In the genomic region with DNA sequence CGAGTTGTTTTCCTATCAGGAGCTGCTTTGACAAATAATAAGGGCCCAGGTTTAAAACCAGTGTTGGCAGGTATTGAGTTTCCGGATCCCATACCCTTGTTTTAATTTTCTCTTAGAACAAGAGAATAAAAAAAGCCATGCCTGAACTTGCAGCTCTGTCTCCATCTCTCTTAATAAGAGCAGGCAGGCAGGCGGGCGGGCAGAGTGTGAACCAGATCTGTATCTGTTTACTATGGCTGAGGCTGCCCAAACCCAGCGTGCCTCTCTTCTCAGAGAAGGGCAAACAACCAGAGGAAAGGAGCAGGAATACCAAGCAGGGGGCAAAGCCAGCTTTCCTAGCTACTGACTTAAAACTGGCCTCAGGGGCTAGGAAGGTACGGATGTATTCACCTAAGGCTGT, we compare ENCODE assay signal across 12 mouse cellular contexts. TPM values are rescaled to one million over a fixed set of nuclear protein-coding genes. Genes with fewer than 3 reads are reported as not detected.
DNase-seq lines count a peak whose midpoint lies in the region; ATAC-seq and TF ChIP-seq lines count a peak whose summit lies in the region.
"Had no signal": no experiment of that assay in that cellular context is flagged by ENCODE, and none has a peak within 500 bp of the region (broad histone marks: within the 10 kb centered on the region; RNA-seq: fewer than 3 reads in every experiment).

No protein-coding gene starts in this region.

- H3K36me3 ChIP-seq in heart, embryonic 13.5 days = no peaks in the 10 kb centered on the region
- no peaks in the 10 kb centered on the region for H3K36me3 ChIP-seq in lung, embryonic 14.5 days (ENCODE audit: insufficient read depth)
- no peaks in the 10 kb centered on the region for H3K36me3 ChIP-seq in intestine, embryonic 14.5 days (ENCODE audit: control insufficient read depth, insufficient read depth, low read length)
- no peaks in the 10 kb centered on the region for H3K36me3 ChIP-seq in stomach, embryonic 14.5 days (ENCODE audit: control insufficient read depth, insufficient read depth, low read length)
- H3K36me3 ChIP-seq: heart, embryonic 15.5 days; limb, embryonic 13.5 days had no signal

- H3K9ac ChIP-seq in heart, embryonic 13.5 days = peak overlapping the region; percentile 47
- H3K9ac ChIP-seq in lung, embryonic 14.5 days = 0 out of 2 replicates have a peak overlapping the region, but pooled peaks have one; percentile 17
- no peak overlapping the region; the same call in 1 of the 2 replicates for H3K9ac ChIP-seq in intestine, embryonic 14.5 days (ENCODE audit: low read length)
- no peak overlapping the region for H3K9ac ChIP-seq in stomach, embryonic 14.5 days (replicated peaks; ENCODE audit: low read depth, low read length)
- H3K9ac ChIP-seq: heart, embryonic 15.5 days; limb, embryonic 13.5 days had no signal

- H3K9me3 ChIP-seq in heart, embryonic 13.5 days = no peaks in the 10 kb centered on the region
- no peaks in the 10 kb centered on the region for H3K9me3 ChIP-seq in lung, embryonic 14.5 days (ENCODE audit: low read depth, low read length)
- no peaks in the 10 kb centered on the region for H3K9me3 ChIP-seq in intestine, embryonic 14.5 days (ENCODE audit: control insufficient read depth, low read length)
- H3K9me3 ChIP-seq in stomach, embryonic 14.5 days (ENCODE audit: control insufficient read depth, low read depth, low read length) = no peaks in the 10 kb centered on the region
- H3K9me3 ChIP-seq: heart, embryonic 15.5 days; limb, embryonic 13.5 days had no signal

- intact Hi-C loops in heart, postnatal 25 days (cut with DNase I) = no loop called here

- ATAC-seq in heart, embryonic 13.5 days (ENCODE audit: extremely low read depth, insufficient number of reproducible peaks, low FRiP score, low TSS enrichment) = no peak
- ATAC-seq in lung, embryonic 14.5 days (ENCODE audit: insufficient read depth) = no peak
- ATAC-seq in intestine, embryonic 14.5 days (replicated peaks; ENCODE audit: low FRiP score, low TSS enrichment, low read depth) = no peak
- no peak for ATAC-seq in stomach, embryonic 14.5 days (ENCODE audit: insufficient number of reproducible peaks, insufficient read depth, low FRiP score, low read depth)

- H3K4me2 ChIP-seq in heart, embryonic 13.5 days = no peak overlapping the region
- H3K4me2 ChIP-seq in lung, embryonic 14.5 days = peak overlapping the region; percentile 79; the same call in 1 of the 2 replicates
- peak overlapping the region; percentile 20 for H3K4me2 ChIP-seq in intestine, embryonic 14.5 days (ENCODE audit: low read length)
- no peak overlapping the region; the same call in 1 of the 2 replicates for H3K4me2 ChIP-seq in stomach, embryonic 14.5 days (replicated peaks; ENCODE audit: low read depth, low read length)
- H3K4me2 ChIP-seq: heart, embryonic 15.5 days; limb, embryonic 13.5 days had no signal

- H3K4me1 ChIP-seq in heart, embryonic 13.5 days = peaks cover 84% of the 10 kb centered on the region
- peaks cover 48% of the 10 kb centered on the region for H3K4me1 ChIP-seq in lung, embryonic 14.5 days (ENCODE audit: insufficient read depth)
- H3K4me1 ChIP-seq in intestine, embryonic 14.5 days (replicated peaks; ENCODE audit: control insufficient read depth, insufficient read depth, low read length) = peaks cover 70% of the 10 kb centered on the region
- peaks cover 58% of the 10 kb centered on the region for H3K4me1 ChIP-seq in stomach, embryonic 14.5 days (ENCODE audit: control insufficient read depth, insufficient read depth, low read length)

- no peak for TF ChIP-seq CTCF in lung, embryonic 14.5 days (IDR thresholded peaks at IDR 0.05; ENCODE audit: low read depth)

- H3K4me3 ChIP-seq in heart, embryonic 13.5 days = no peak overlapping the region
- no peak overlapping the region for H3K4me3 ChIP-seq in lung, embryonic 14.5 days (ENCODE audit: low read depth, low read length)
- H3K4me3 ChIP-seq in intestine, embryonic 14.5 days (ENCODE audit: low read depth, low read length) = no peak overlapping the region
- H3K4me3 ChIP-seq in stomach, embryonic 14.5 days (ENCODE audit: low read depth, low read length) = no peak overlapping the region
- H3K4me3 ChIP-seq: heart, embryonic 15.5 days; limb, embryonic 13.5 days had no signal

- H3K27me3 ChIP-seq in heart, embryonic 13.5 days (replicated peaks) = no peaks in the 10 kb centered on the region
- H3K27me3 ChIP-seq in lung, embryonic 14.5 days (ENCODE audit: insufficient read depth, low read length) = no peaks in the 10 kb centered on the region
- H3K27me3 ChIP-seq in intestine, embryonic 14.5 days (replicated peaks; ENCODE audit: control insufficient read depth, insufficient read depth, low read length) = no peaks in the 10 kb centered on the region
- no peaks in the 10 kb centered on the region for H3K27me3 ChIP-seq in stomach, embryonic 14.5 days (ENCODE audit: control insufficient read depth, insufficient read depth, low read length)
- H3K27me3 ChIP-seq: heart, embryonic 15.5 days; limb, embryonic 13.5 days had no signal

- H3K27ac ChIP-seq in heart, embryonic 13.5 days (replicated peaks) = no peak overlapping the region
- H3K27ac ChIP-seq in lung, embryonic 14.5 days (ENCODE audit: low read depth) = no peak overlapping the region
- H3K27ac ChIP-seq in intestine, embryonic 14.5 days (ENCODE audit: low read depth) = no peak overlapping the region
- H3K27ac ChIP-seq in stomach, embryonic 14.5 days (ENCODE audit: low read length) = peak overlapping the region; percentile 22; the same call in 1 of the 2 replicates
- H3K27ac ChIP-seq: heart, embryonic 15.5 days; limb, embryonic 13.5 days had no signal

- DNase-seq in heart, postnatal 25 days (ENCODE audit: low spot score) = no peak
- DNase-seq in lung, embryonic 14.5 days = no peak
- DNase-seq in lung, postnatal 36 days = no peak
- no peak for DNase-seq in intestine, embryonic 14.5 days (ENCODE audit: low spot score)
- DNase-seq in layer of hippocampus, adult 11-12 months (ENCODE audit: low spot score) = no peak
- DNase-seq: gastrocnemius, postnatal 14 days; layer of hippocampus, postnatal 36 days; thymus, postnatal 14 days had no signal

- WGBS in heart, embryonic 13.5 days = 64% methylated on average over 6 of the region's 6 CpGs
- WGBS in lung, embryonic 14.5 days = 46% methylated on average over 6 of the region's 6 CpGs
- 51% methylated on average over 6 of the region's 6 CpGs for WGBS in intestine, embryonic 14.5 days
- 58% methylated on average over 6 of the region's 6 CpGs for WGBS in stomach, embryonic 14.5 days

RNA-seq across cellular contexts. Expression of a gene that starts 5.3 kb away (rescaled TPM):
- polyA plus RNA-seq in heart, embryonic 13.5 days (2015; fragmentation: Nextera tagmentation; extraction: Ambion mirVana) = 12.5 and 12.8 TPM in 2 replicates
- total RNA-seq in heart, postnatal 25 days (2021) = 10 to 100 TPM; 27.9 to 33.0 TPM
- polyA plus RNA-seq in lung, embryonic 14.5 days (2014; fragmentation: Nextera tagmentation; extraction: Ambion mirVana) = 37.2 and 39.8 TPM in 2 replicates
- polyA plus RNA-seq in intestine, embryonic 14.5 days (2014; fragmentation: Nextera tagmentation; extraction: Ambion mirVana) = 30.4 and 33.1 TPM in 2 replicates
- polyA plus RNA-seq in stomach, embryonic 14.5 days (2014; fragmentation: Nextera tagmentation; extraction: Ambion mirVana) = 32.0 and 36.7 TPM in 2 replicates

Comparison
In these comparisons a context has a peak if more than half of its experiments do, and no peak if none do; other contexts are left out.
1. H3K4me2 ChIP-seq: peak in lung, embryonic 14.5 days (single experiment) and intestine, embryonic 14.5 days (single experiment); none in heart, embryonic 13.5 days (single experiment) and stomach, embryonic 14.5 days (single experiment).
2. H3K9ac ChIP-seq: peak in heart, embryonic 13.5 days (single experiment) and lung, embryonic 14.5 days (single experiment); none in intestine, embryonic 14.5 days (single experiment) and stomach, embryonic 14.5 days (single experiment).